Mouse (Mus musculus) cerebellum, adult 2 months (tissue): ENCODE data around the gene Nr2f6. TPM values are rescaled to one million over a fixed set of nuclear protein-coding genes. Genes with fewer than 3 reads are reported as not detected.

ENCODE experiments used
- DNase-seq, 2 experiments: peaks; one replicate each; pipeline ENCODE4 v3.0.0; 2021
- H3K27ac ChIP-seq: fragments of 200-500 bp; 2 replicates; pipeline ENCODE4 v1.5.1; 2012; ENCODE audit warnings: low read length, control low read depth, inconsistent platforms; ENCODE audit not compliant: insufficient read depth
- H3K27me3 ChIP-seq: fragments of 200-500 bp; 2 replicates; pipeline ENCODE4 v1.6.1; 2012; ENCODE audit warnings: inconsistent platforms, mild to moderate bottlenecking, low read length, moderate library complexity; ENCODE audit not compliant: control insufficient read depth, insufficient read depth
- H3K4me1 ChIP-seq: fragments of 200-500 bp; 2 replicates; pipeline ENCODE4 v1.6.1; 2011; ENCODE audit warnings: low read length; ENCODE audit not compliant: control insufficient read depth, insufficient read depth
- H3K4me3 ChIP-seq: fragments of 200-500 bp; replicated peaks from 2 replicates; pipeline ENCODE3; 2011; ENCODE audit warnings: mild to moderate bottlenecking, low read depth, low read length, control low read depth; ENCODE audit not compliant: insufficient read depth
- CTCF ChIP-seq: fragments of 200-500 bp; IDR thresholded peaks from 2 replicates; pipeline ENCODE4 v1.5.1; 2011; ENCODE audit warnings: low read depth, mild to moderate bottlenecking, control low read depth, low read length, moderate library complexity, borderline replicate concordance; ENCODE audit not compliant: insufficient read depth
- POLR2A ChIP-seq: fragments of 200-500 bp; IDR thresholded peaks from 2 replicates; pipeline ENCODE4 v1.6.1; 2011; ENCODE audit warnings: low read length, control low read depth, borderline replicate concordance; ENCODE audit not compliant: insufficient read depth
- WGBS: fragments of 180-500 bp; shearing (Covaris S2); methylation state at CpG from one replicate; pipeline ENCODE4 v1.1.7; 2018; 5-methylcytosine and 5-hydroxymethylcytosine counted together
- polyA plus RNA-seq: library from polyadenylated mRNA; depleted of rRNA; stranded (reverse); fragments of >200 nt; gene quantifications from 2 replicates; pipeline ENCODE4 v1.2.3, GENCODE M21; 2012

Gene Nr2f6
- polyA plus RNA-seq, 1 experiment = 53.0 TPM

GRCm38 (mm10) chr8:71369040-71369718, 12.6 kb downstream of the Nr2f6 start:
- WGBS = 89% methylated on average over 10 of the region's 10 CpGs
- no peak for DNase-seq
- H3K4me1 ChIP-seq = peaks cover 5% of the 10 kb centered on the region; the same call in 1 of the 2 replicates

GRCm38 (mm10) chr8:71368366-71368765, 13.4 kb downstream of the Nr2f6 start:
- TF ChIP-seq POLR2A (no peak), CTCF (no peak)
- Histone ChIP-seq H3K4me1 (peaks cover 5% of the 10 kb centered on the region; the same call in 1 of the 2 replicates), H3K4me3 (no peak overlapping the region), H3K27me3 (no peaks in the 10 kb centered on the region), H3K27ac (no peak overlapping the region)
- no peak for DNase-seq

More at GRCm38 (mm10) chr8:71369040-71369718, 12.6 kb downstream of the Nr2f6 start:
- TF ChIP-seq POLR2A (no peak), CTCF (no peak)
- Histone ChIP-seq H3K27ac (no peak overlapping the region), H3K4me3 (no peak overlapping the region), H3K27me3 (no peaks in the 10 kb centered on the region)

- Histone ChIP-seq H3K4me1 (peaks cover 5% of the 10 kb centered on the region; the same call in 1 of the 2 replicates), H3K4me3 (peak overlapping the region; percentile 60), H3K27me3 (no peaks in the 10 kb centered on the region), H3K27ac (peak overlapping the region; percentile 62)
- TF ChIP-seq CTCF = no peak
- no peak for TF ChIP-seq POLR2A
- 23% methylated on average over 17 of the region's 17 CpGs for WGBS
- peak in 1 of 2 experiments; percentile 50 for DNase-seq
These were observed 14.1 kb downstream of the Nr2f6 start for GRCm38 (mm10) chr8:71367529-71368176.

- WGBS = under 1% methylated on average over 56 of the region's 56 CpGs
- no peaks in the 10 kb centered on the region for H3K27me3 ChIP-seq
- peak; percentile 73; the same call in 1 of the 2 replicates for TF ChIP-seq POLR2A
- TF ChIP-seq CTCF = no peak
These were observed 14.8 kb downstream of the Nr2f6 start, which contains the start of gene Use1 for GRCm38 (mm10) chr8:71366771-71367528. Gene Use1, plus strand, starts transcription at chr8:71366848.

GRCm38 (mm10) chr8:71358026-71358425, 23.7 kb downstream of the Nr2f6 start:
- no peak for TF ChIP-seq POLR2A
- TF ChIP-seq CTCF = no peak
- DNase-seq = no peak
- 88% methylated on average over 3 of the region's 3 CpGs for WGBS
- Histone ChIP-seq H3K27me3 (no peaks in the 10 kb centered on the region), H3K4me1 (no peaks in the 10 kb centered on the region), H3K4me3 (no peak overlapping the region), H3K27ac (no peak overlapping the region)

More at GRCm38 (mm10) chr8:71366771-71367528, 14.8 kb downstream of the Nr2f6 start, which contains the start of gene Use1:
- Histone ChIP-seq H3K27ac (peak within 1 kb of the TSS; percentile 71), H3K4me1 (peaks cover 5% of the 10 kb centered on the region; the same call in 1 of the 2 replicates), H3K4me3 (peak within 1 kb of the TSS; percentile 60)
- DNase-seq = peak; percentile 92 to 93

GRCm38 (mm10) chr8:71351520-71351919, 30.2 kb downstream of the Nr2f6 start:
- no peak for DNase-seq
- Histone ChIP-seq H3K4me1 (no peaks in the 10 kb centered on the region), H3K27me3 (no peaks in the 10 kb centered on the region), H3K4me3 (no peak overlapping the region), H3K27ac (no peak overlapping the region)
- WGBS = 94% methylated on average over 1 of the region's 1 CpGs
- TF ChIP-seq POLR2A (no peak), CTCF (no peak)

GRCm38 (mm10) chr8:71351117-71351516, 30.6 kb downstream of the Nr2f6 start:
- DNase-seq = no peak
- Histone ChIP-seq H3K27me3 (no peaks in the 10 kb centered on the region), H3K27ac (no peak overlapping the region), H3K4me3 (no peak overlapping the region), H3K4me1 (no peaks in the 10 kb centered on the region)
- 57% methylated on average over 3 of the region's 3 CpGs for WGBS
- TF ChIP-seq CTCF (no peak), POLR2A (no peak)
